Mouse (Mus musculus): Measurements from ENCODE around the gene D930048N14Rik. TPM values are rescaled to one million over a fixed set of nuclear protein-coding genes. Genes with fewer than 3 reads are reported as not detected.
A peak's percentile ranks its signal among the peaks of the same experiment; 100 is the strongest.
"Not testable (repeated sequence)": the region's sequence is repeated elsewhere in the genome, so short reads cannot be mapped to it uniquely, and the experiment has no call there.

The D930048N14Rik gene
- total RNA-seq, 1 experiment from 2014 or later = 0.57 TPM

- no peak for ATAC-seq (replicated peaks; ENCODE audit: insufficient number of reproducible peaks, low FRiP score, low TSS enrichment, poor library complexity, severe bottlenecking)
These were observed 25.4 kb upstream of the D930048N14Rik start for GRCm38 (mm10) chr11:51625187-51625820.

DNA sequence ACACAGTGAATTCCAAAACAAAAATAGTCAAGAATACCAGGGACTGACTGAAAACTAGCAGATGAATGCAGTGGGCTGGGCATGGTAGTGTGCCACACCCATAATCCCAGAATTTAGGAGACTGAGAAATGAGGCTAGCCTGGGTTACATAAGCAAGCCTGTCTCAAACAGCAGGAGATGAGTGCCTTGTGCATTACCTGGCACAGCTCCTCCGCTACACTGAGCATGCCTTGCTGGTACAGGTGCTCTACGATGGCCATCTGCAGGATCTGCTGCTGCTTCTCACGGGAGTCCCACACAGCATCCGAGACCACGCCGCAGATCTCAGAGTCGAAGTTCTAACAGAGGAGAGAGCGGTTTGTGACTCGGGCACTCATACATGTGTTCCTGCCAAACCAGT is 23.3 kb upstream of the D930048N14Rik start:
- ATAC-seq (replicated peaks; ENCODE audit: insufficient number of reproducible peaks, low FRiP score, low TSS enrichment, poor library complexity, severe bottlenecking) = no peak

DNA sequence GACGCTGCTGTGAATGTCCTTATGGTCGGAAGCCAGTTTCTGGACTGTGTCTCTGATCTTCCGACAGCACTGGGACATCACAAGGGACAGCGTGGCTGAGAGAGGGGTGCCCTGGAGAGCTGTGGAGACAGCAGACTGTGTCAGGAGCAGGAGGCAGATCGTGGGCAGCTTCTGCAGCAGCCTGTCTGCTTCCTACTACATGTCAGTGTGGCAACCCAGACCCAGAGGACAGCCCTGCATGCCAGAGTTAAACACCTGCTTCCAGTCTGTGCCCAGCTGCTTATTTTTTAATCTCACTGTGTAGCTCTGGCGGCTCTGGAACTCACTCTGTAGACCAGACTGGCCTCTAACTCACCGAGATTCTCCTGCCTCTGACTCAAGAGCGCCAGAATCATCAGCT is 22.8 kb upstream of the D930048N14Rik start:
- ATAC-seq (replicated peaks; ENCODE audit: insufficient number of reproducible peaks, low FRiP score, low TSS enrichment, poor library complexity, severe bottlenecking) = no peak

GRCm38 (mm10) chr11:51629651-51630314 is 21.0 kb upstream of the D930048N14Rik start:
- no peak for ATAC-seq (replicated peaks; ENCODE audit: insufficient number of reproducible peaks, low FRiP score, low TSS enrichment, poor library complexity, severe bottlenecking)

GRCm38 (mm10) chr11:51632130-51632753 is 18.5 kb upstream of the D930048N14Rik start:
- ATAC-seq (replicated peaks; ENCODE audit: insufficient number of reproducible peaks, low FRiP score, low TSS enrichment, poor library complexity, severe bottlenecking) = no peak

DNA sequence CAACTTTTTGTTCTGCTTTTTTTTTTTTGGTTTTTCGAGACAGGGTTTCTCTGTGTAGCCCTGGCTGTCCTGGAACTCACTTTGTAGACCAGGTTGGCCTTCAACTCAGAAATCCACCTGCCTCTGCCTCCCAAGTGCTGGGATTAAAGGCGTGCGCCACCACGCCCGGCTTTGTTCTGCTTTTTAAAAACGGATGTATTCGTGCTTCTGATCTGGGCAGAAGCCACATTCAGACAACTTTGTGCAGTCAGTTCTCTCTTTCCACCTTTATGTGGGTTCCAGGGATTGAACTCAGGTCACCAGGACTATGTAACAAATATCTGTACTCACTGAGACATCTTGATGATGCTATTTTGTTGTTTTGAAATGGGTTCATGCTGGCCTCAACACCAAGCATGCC is 17.6 kb upstream of the D930048N14Rik start:
- not testable (repeated sequence) for ATAC-seq (replicated peaks; ENCODE audit: insufficient number of reproducible peaks, low FRiP score, low TSS enrichment, poor library complexity, severe bottlenecking)

GRCm38 (mm10) chr11:51633721-51634120 is 17.0 kb upstream of the D930048N14Rik start:
- no peak for ATAC-seq (replicated peaks; ENCODE audit: insufficient number of reproducible peaks, low FRiP score, low TSS enrichment, poor library complexity, severe bottlenecking)

DNA sequence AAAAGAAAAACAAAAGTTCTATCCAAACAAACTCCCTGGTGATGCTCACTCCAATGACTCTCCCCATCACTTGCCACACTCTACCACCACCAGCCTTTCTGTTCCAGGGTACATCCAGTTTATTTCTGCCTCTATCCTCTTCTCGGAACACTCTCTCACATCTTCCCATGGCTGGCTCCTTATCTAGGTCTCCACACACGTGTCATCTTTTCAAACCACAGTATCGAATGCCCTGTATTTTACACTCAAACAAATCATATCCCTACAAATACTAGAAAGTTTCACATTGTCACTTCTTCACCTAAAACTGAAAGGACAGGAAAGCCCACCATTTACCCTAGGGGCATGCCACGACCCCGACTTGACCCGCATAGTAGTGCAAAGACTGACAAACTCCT is 15.6 kb upstream of the D930048N14Rik start:
- no peak for ATAC-seq (replicated peaks; ENCODE audit: insufficient number of reproducible peaks, low FRiP score, low TSS enrichment, poor library complexity, severe bottlenecking)

DNA sequence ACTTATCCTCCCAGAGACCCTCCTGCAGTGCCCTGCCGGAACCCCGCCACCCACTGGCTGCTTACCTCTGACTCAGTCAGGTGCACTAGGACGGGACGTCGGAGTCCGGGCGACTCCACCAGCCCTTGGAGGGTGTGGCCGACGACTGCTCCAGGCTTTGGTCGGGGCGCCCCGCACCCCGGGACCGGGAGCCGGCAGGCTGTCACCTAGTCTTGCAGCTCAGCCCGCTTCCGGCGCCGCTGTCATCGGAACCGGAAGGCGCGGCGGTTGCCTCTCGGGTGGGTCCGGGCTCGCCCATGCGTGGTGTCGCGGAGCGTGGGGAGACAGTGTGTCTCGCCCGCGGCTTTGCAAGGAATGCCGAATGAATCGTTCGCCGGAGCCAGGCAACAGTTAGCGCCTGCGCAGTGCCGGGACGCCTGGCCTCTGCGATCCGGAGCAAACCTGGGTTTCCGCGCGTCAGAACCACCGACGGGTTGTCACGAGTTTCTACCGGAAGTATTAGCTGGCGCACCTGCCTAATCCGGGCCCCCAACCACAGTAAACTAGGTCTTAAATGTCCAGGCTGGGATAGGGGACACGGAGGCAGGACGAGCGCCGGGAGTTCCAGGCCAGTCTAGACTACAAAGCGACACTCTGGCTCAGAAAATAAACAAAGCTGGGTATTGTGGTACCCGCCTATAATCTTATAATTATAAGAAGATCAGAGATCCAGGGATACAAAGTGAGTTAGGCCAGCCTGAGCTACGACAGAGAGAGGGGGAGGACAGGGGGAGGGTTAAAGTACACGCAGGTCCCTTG is 15.0 kb upstream of the D930048N14Rik start, which contains the start of gene Rmnd5b:
Rmnd5b (minus strand) TSS at position 372 of the 798 bp plus-strand sequence.
- ATAC-seq (replicated peaks; ENCODE audit: insufficient number of reproducible peaks, low FRiP score, low TSS enrichment, poor library complexity, severe bottlenecking) = peak; percentile 41

DNA sequence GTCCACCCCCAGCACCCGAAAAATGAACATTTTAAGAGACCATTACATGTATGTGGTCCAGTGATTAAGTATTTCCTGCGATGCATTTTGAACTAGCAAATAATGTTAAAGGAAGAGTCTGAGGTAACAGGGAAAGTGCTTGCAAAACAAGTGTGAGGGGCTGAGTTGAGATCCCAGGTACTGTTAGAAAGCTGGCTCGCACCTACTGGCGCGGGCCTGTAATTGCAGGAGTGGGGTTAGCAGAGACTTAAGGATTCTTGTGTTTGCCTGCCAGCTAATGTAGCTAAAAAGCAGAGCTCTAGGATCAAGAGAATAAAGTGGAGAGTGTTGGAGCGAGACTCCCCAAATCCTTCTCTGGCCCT is 14.4 kb upstream of the D930048N14Rik start:
- 0 out of 2 replicates have a peak, but pooled peaks have one; percentile 38 for ATAC-seq (replicated peaks; ENCODE audit: insufficient number of reproducible peaks, low FRiP score, low TSS enrichment, poor library complexity, severe bottlenecking)

DNA sequence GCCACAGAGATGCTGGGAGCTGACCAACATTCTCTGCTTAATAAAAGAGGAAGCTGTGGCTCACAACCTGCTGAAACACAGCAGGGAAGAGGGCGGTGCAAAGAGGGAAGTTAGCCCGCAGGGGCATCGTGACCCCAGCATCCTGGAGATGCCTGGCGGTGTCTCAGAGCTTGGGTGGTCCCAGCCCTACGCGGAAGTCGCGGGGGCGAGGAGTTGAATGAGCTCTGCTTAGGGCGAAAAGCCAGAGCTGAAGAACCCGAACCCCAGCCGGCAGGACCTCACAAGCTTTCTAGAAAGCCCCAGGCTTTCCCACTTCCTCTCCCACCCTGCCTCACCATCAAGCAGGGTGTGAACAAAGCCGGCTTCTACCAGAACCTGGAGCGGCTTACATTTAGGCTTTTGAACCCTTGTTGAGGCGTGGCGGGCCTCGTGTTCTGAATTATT is 12.8 kb upstream of the D930048N14Rik start:
- ATAC-seq (replicated peaks; ENCODE audit: insufficient number of reproducible peaks, low FRiP score, low TSS enrichment, poor library complexity, severe bottlenecking) = peak; percentile 84

DNA sequence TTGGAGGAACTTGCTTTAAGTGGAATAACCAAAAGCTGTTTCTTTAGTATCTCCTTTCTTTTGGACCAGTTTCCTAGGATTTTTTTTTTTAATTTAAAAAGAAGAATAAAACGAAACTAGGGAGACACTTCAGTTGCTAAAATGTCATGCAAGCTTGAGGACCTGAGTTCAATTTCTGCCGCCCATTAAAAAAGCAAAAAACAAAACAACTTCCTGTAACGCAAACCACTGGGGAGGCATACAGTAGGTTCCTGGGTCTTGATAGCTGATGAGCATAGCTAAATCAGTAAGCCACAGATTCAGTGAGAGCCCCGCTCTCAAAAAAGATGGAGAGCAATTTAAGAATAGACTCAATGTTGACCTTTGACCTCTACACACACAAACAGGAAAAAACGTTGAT is 12.3 kb upstream of the D930048N14Rik start:
- no peak for ATAC-seq (replicated peaks; ENCODE audit: insufficient number of reproducible peaks, low FRiP score, low TSS enrichment, poor library complexity, severe bottlenecking)

GRCm38 (mm10) chr11:51640748-51641147 is 10.0 kb upstream of the D930048N14Rik start:
- ATAC-seq (replicated peaks; ENCODE audit: insufficient number of reproducible peaks, low FRiP score, low TSS enrichment, poor library complexity, severe bottlenecking) = no peak

- no peak for ATAC-seq (replicated peaks; ENCODE audit: insufficient number of reproducible peaks, low FRiP score, low TSS enrichment, poor library complexity, severe bottlenecking)
These were observed 7.6 kb upstream of the D930048N14Rik start for GRCm38 (mm10) chr11:51643202-51643601.

DNA sequence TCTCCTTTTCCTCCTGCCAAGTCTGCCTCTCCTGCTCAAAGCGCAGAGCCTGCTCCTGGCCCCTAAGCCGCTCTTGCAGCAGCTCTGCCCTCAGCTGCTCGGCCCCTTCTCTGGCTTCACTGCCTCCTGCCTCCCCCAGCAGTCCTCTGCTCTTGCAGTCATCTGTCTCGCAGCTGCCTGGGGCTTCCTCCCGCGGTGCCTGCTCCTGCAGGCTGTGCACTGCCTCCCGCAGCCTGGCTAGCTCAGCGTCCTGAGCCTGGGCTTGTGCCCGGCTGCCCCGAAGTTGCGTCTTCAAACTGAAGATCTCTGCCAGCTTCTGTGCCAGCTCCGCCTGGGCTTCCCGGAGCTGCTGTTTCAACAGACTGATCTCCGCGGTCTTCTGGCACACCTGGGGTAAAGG is 7.0 kb upstream of the D930048N14Rik start:
- ATAC-seq (replicated peaks; ENCODE audit: insufficient number of reproducible peaks, low FRiP score, low TSS enrichment, poor library complexity, severe bottlenecking) = no peak

DNA sequence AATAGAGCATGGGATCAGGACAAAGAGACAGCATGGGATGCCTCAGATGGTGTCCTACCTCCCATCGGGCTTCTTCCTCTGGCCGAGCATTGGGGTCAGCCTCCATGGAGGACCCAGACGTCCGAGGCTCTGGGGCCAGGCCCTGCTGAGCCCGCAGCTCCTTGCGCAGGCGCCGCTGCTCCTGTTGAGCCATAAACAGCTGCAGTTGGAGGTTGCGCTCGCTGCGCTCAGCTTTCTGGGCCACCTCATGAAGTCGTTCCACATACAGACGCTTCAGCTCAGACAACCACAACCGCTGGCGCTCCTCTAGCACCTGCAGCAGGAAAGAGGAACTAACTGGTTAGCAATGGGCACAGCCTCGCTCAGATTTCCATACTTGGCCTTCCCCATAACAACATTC is 6.5 kb upstream of the D930048N14Rik start:
- ATAC-seq (replicated peaks; ENCODE audit: insufficient number of reproducible peaks, low FRiP score, low TSS enrichment, poor library complexity, severe bottlenecking) = peak; percentile 64

- no peak for ATAC-seq (replicated peaks; ENCODE audit: insufficient number of reproducible peaks, low FRiP score, low TSS enrichment, poor library complexity, severe bottlenecking)
These were observed 5.5 kb upstream of the D930048N14Rik start for GRCm38 (mm10) chr11:51645293-51645692.

DNA sequence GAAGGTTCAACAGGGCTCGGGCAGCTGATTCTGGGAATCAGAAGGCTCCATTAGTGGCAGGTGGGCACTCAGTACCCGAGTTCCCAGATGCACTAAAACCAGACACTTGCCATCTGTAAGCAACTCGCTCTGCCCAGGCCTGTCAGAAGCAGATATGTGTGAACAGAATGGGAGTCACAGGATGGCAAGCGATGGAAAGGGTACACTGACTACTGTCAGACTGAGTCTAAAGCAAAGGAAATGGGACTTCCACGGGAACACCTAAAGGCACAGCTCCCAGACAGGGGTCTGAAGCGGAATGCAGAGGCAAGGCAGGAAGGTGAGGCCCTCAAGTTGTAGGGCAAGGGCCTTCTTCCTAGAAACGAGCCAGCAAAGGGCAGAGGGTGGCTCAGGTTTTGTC is 4.5 kb upstream of the D930048N14Rik start:
- ATAC-seq (replicated peaks; ENCODE audit: insufficient number of reproducible peaks, low FRiP score, low TSS enrichment, poor library complexity, severe bottlenecking) = no peak

All from monocyte, adult 5-6 weeks (primary cell).